ENCODE assay signal across 7 mouse cellular contexts in genomic region chr7:46569509-46569908, GRCm38 (mm10).
DNase-seq lines count a peak whose midpoint lies in the region; ATAC-seq lines count a peak whose summit lies in the region.
"Not testable (repeated sequence)": the region's sequence is repeated elsewhere in the genome, so short reads cannot be mapped to it uniquely, and the experiment has no call there.

No protein-coding gene starts in this region.

- intact Hi-C loops in left cerebral cortex, postnatal 14 days (cut with DNase I): not testable (repeated sequence)

- H3K27me3 ChIP-seq in hindbrain, embryonic 11.5 days (ENCODE audit: control insufficient read depth, insufficient read depth, low read length); splenic B cell, adult 2 months (ENCODE audit: control insufficient read depth, insufficient read depth, low read length, poor library complexity, severe bottlenecking): not testable (repeated sequence)

- not testable (repeated sequence) for H3K9me3 ChIP-seq in hindbrain, embryonic 11.5 days (ENCODE audit: control insufficient read depth, low read length)

- H3K4me2 ChIP-seq in hindbrain, embryonic 11.5 days (replicated peaks; ENCODE audit: low read depth, low read length): not testable (repeated sequence)

- not testable (repeated sequence) for H3K36me3 ChIP-seq in hindbrain, embryonic 11.5 days (ENCODE audit: control insufficient read depth, insufficient read depth, low read length); splenic B cell, adult 2 months (ENCODE audit: control insufficient read depth, insufficient read depth, low read length, poor library complexity, severe bottlenecking)

- DNase-seq in R1 (ENCODE audit: low read depth, low spot score): peak; percentile 75
- peak; percentile 17 for DNase-seq in c-Kit-positive CD71-negative TER-119-negative erythroid progenitor cells, embryonic 14.5 days (ENCODE audit: low read depth)
- peak; percentile 12 for DNase-seq in forelimb bud, embryonic 11.5 days (ENCODE audit: low read depth, low spot score)
- peak; percentile 38 for DNase-seq in hindbrain, embryonic 11.5 days (ENCODE audit: low spot score)
- DNase-seq in left cerebral cortex, postnatal 14 days (ENCODE audit: low spot score in 2 of 2): peak; percentile 30 to 41
- DNase-seq in splenic B cell, adult 2 months (ENCODE audit: low read depth, low spot score): peak; percentile 73

- H3K4me1 ChIP-seq in hindbrain, embryonic 11.5 days (replicated peaks; ENCODE audit: control insufficient read depth, insufficient read depth, low read length): not testable (repeated sequence)

- whole genome bisulfite sequencing in hindbrain, embryonic 11.5 days: 75% methylated on average over 9 of the region's 9 CpGs

- not testable (repeated sequence) for ATAC-seq in hindbrain, embryonic 11.5 days (ENCODE audit: low FRiP score)
- ATAC-seq in megakaryocyte-erythroid progenitor cell, adult 5-6 weeks (replicated peaks; ENCODE audit: low FRiP score, low TSS enrichment, poor library complexity, severe bottlenecking): peak; percentile 92

- H3K4me3 ChIP-seq in hindbrain, embryonic 11.5 days (ENCODE audit: low read depth, low read length): not testable (repeated sequence)

- H3K27ac ChIP-seq in hindbrain, embryonic 11.5 days (ENCODE audit: low read depth, low read length): not testable (repeated sequence)

- not testable (repeated sequence) for H3K9ac ChIP-seq in hindbrain, embryonic 11.5 days (ENCODE audit: low read depth, low read length)

Comparison
In these comparisons a context has a peak if more than half of its experiments do, and no peak if none do; other contexts are left out.
1. DNase-seq: peak in every context shown above with its lines; median percentile 75 in R1; 73 in splenic B cell, adult 2 months; 38 in hindbrain, embryonic 11.5 days; 36 in left cerebral cortex, postnatal 14 days; 17 in c-Kit-positive CD71-negative TER-119-negative erythroid progenitor cells, embryonic 14.5 days; 12 in forelimb bud, embryonic 11.5 days.